Mouse (Mus musculus) megakaryocyte, embryonic 14.5 days (primary cell): ENCODE results near the gene Zfp451.

Source experiments
- FLI1 ChIP-seq: IDR thresholded peaks from 2 replicates; pipeline ENCODE4 v1.6.1; 2012; ENCODE audit warnings: low read length, inconsistent platforms, mixed read lengths
- GATA1 ChIP-seq: IDR thresholded peaks from 3 replicates; pipeline ENCODE4 v1.6.1; 2012; ENCODE audit warnings: mixed read lengths, low read length, inconsistent platforms, borderline replicate concordance

DNA sequence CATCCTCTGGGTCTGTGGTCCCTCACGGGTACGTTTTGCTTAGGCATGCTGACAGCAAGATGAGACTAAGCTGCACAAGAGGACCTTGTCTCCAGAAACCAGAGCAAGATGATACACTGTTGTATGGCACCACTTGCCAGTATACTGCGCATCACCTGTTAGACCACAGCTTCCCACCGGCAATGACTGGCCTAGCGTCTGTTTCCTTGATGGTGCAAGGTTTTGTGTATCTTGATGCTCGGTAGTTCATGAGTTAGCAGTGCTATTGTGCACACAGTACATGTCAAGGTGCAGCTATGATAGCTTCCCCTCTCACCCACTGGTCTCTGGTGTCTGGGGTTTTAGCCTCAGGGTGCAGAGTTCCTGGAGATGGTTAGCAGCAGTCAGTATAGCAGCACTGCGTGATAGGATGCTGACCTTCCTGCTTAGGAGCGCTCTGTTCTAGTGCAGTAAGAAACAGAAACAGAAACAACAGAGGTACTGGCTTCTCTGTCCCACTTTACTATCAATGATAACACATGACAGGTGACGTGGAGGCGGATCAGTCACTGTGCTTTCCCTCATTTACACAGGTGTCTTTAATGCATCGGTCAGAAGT is 75.6 kb downstream of the Zfp451 start:
- TF ChIP-seq GATA1 = no peak
- TF ChIP-seq FLI1 = no peak
